ENCODE assay signal across 24 mouse cellular contexts in the genomic region with DNA sequence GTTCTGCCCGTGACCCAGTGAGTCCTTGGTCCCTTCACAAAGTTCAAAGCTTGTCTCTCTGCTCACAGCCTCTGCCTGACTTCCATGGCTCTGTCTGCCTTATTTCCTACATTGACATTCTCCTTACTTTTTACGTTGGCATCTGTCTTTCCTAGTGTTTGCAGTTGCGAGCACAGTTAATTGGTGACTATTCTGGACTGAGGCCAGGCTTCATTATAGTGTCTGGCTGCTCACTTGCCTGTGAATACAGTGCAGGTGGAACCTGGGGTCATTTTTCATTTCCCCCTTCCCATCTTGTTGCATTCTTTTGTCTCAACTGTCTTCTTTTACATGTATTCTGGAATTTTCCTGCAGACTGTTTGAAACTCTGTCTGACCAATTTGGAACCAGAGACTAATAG.
A peak's percentile ranks its signal among the peaks of the same experiment; 100 is the strongest.
DNase-seq lines count a peak whose midpoint lies in the region; ATAC-seq and TF ChIP-seq lines count a peak whose summit lies in the region.
"Had no signal": no experiment of that assay in that cellular context is flagged by ENCODE, and none has a peak within 500 bp of the region (broad histone marks: within the 10 kb centered on the region; RNA-seq: fewer than 3 reads in every experiment).

No protein-coding gene starts in this region.

- no peak overlapping the region for H3K9ac ChIP-seq in forebrain, embryonic 14.5 days (ENCODE audit: low read length)
- H3K9ac ChIP-seq in kidney, embryonic 16.5 days (replicated peaks; ENCODE audit: low read length): no peak overlapping the region
- no peak overlapping the region for H3K9ac ChIP-seq in liver, adult 2 months (ENCODE audit: low read depth, low read length)
- no peak overlapping the region for H3K9ac ChIP-seq in liver, postnatal 0 days (replicated peaks)
- H3K9ac ChIP-seq in lung, postnatal 0 days (replicated peaks; ENCODE audit: low read depth): no peak overlapping the region
- H3K9ac ChIP-seq: embryonic facial prominence, embryonic 15.5 days; forebrain, embryonic 12.5 days; heart, embryonic 12.5 days; heart, embryonic 15.5 days; hindbrain, embryonic 13.5 days had no signal

- H3K27ac ChIP-seq in forebrain, embryonic 14.5 days (ENCODE audit: low read depth, low read length): no peak overlapping the region
- no peak overlapping the region for H3K27ac ChIP-seq in forebrain, embryonic 10.5 days
- no peak overlapping the region for H3K27ac ChIP-seq in kidney, embryonic 16.5 days (ENCODE audit: low read length)
- peak overlapping the region; percentile 51 for H3K27ac ChIP-seq in liver, adult 2 months (replicated peaks; ENCODE audit: insufficient read depth, low read depth, low read length)
- no peak overlapping the region for H3K27ac ChIP-seq in liver, postnatal 0 days (ENCODE audit: low read depth)
- H3K27ac ChIP-seq in lung, postnatal 0 days (ENCODE audit: low read length): no peak overlapping the region
- H3K27ac ChIP-seq: embryonic facial prominence, embryonic 15.5 days; forebrain, embryonic 12.5 days; heart, embryonic 15.5 days; hindbrain, embryonic 10.5 days; hindbrain, embryonic 13.5 days had no signal

- H3K9me3 ChIP-seq in forebrain, embryonic 14.5 days (replicated peaks; ENCODE audit: control insufficient read depth, low read length): no peaks in the 10 kb centered on the region
- H3K9me3 ChIP-seq in forebrain, embryonic 10.5 days: no peaks in the 10 kb centered on the region
- no peaks in the 10 kb centered on the region for H3K9me3 ChIP-seq in kidney, embryonic 16.5 days (ENCODE audit: low read length)
- H3K9me3 ChIP-seq in liver, postnatal 0 days (ENCODE audit: low read length): no peaks in the 10 kb centered on the region
- no peaks in the 10 kb centered on the region for H3K9me3 ChIP-seq in lung, postnatal 0 days (ENCODE audit: low read length)
- H3K9me3 ChIP-seq: embryonic facial prominence, embryonic 15.5 days; forebrain, embryonic 12.5 days; heart, embryonic 12.5 days; heart, embryonic 15.5 days; hindbrain, embryonic 10.5 days; hindbrain, embryonic 13.5 days had no signal

- H3K4me1 ChIP-seq in forebrain, embryonic 14.5 days (ENCODE audit: control insufficient read depth, insufficient read depth, low read length): no peaks in the 10 kb centered on the region
- H3K4me1 ChIP-seq in forebrain, embryonic 10.5 days: no peaks in the 10 kb centered on the region
- no peaks in the 10 kb centered on the region; the same call in 1 of the 2 replicates for H3K4me1 ChIP-seq in kidney, embryonic 16.5 days (ENCODE audit: insufficient read depth, low read length)
- H3K4me1 ChIP-seq in liver, adult 2 months (ENCODE audit: control insufficient read depth, insufficient read depth, low read length): no peaks in the 10 kb centered on the region
- H3K4me1 ChIP-seq in liver, postnatal 0 days (ENCODE audit: insufficient read depth): no peaks in the 10 kb centered on the region
- H3K4me1 ChIP-seq in lung, postnatal 0 days (ENCODE audit: insufficient read depth, low read depth, low read length): no peaks in the 10 kb centered on the region
- H3K4me1 ChIP-seq: embryonic facial prominence, embryonic 15.5 days; forebrain, embryonic 12.5 days; heart, embryonic 12.5 days; heart, embryonic 15.5 days; hindbrain, embryonic 10.5 days; hindbrain, embryonic 13.5 days had no signal

- ATAC-seq in forebrain, embryonic 14.5 days: no peak
- 0 out of 2 replicates have a peak, but pooled peaks have one; percentile 42 for ATAC-seq in kidney, embryonic 16.5 days (ENCODE audit: low FRiP score, low TSS enrichment)
- no peak for ATAC-seq in liver, postnatal 0 days
- ATAC-seq in lung, postnatal 0 days: no peak
- ATAC-seq: forebrain, embryonic 16.5 days; hindbrain, embryonic 16.5 days had no signal

- WGBS in forebrain, embryonic 14.5 days: 43% methylated on average over 3 of the region's 3 CpGs
- 88% methylated on average over 3 of the region's 3 CpGs for WGBS in forebrain, embryonic 10.5 days
- WGBS in kidney, embryonic 16.5 days: 64% methylated on average over 3 of the region's 3 CpGs
- WGBS in liver, adult 2 months: 74% methylated on average over 3 of the region's 3 CpGs
- WGBS in liver, postnatal 0 days (ENCODE audit: insufficient replicate concordance): 77% methylated on average over 3 of the region's 3 CpGs
- 69% methylated on average over 3 of the region's 3 CpGs for WGBS in lung, postnatal 0 days

- H3K4me3 ChIP-seq in forebrain, embryonic 14.5 days (ENCODE audit: low read depth, low read length): no peak overlapping the region
- H3K4me3 ChIP-seq in forebrain, embryonic 10.5 days: no peak overlapping the region
- no peak overlapping the region for H3K4me3 ChIP-seq in kidney, embryonic 16.5 days (ENCODE audit: low read length)
- no peak overlapping the region for H3K4me3 ChIP-seq in liver, adult 2 months (ENCODE audit: insufficient read depth, low read depth, low read length)
- H3K4me3 ChIP-seq in liver, postnatal 0 days (ENCODE audit: low read depth, low read length): no peak overlapping the region
- H3K4me3 ChIP-seq in lung, postnatal 0 days (ENCODE audit: low read depth, low read length): no peak overlapping the region
- H3K4me3 ChIP-seq: embryonic facial prominence, embryonic 15.5 days; forebrain, embryonic 12.5 days; heart, embryonic 12.5 days; heart, embryonic 15.5 days; hindbrain, embryonic 10.5 days; hindbrain, embryonic 13.5 days had no signal

- no peak for TF ChIP-seq EP300 in liver, postnatal 0 days (IDR thresholded peaks at IDR 0.05; ENCODE audit: low read depth)
- no peak for TF ChIP-seq EP300 in lung, postnatal 0 days (IDR thresholded peaks at IDR 0.05)

- no peaks in the 10 kb centered on the region for H3K36me3 ChIP-seq in forebrain, embryonic 14.5 days (ENCODE audit: control insufficient read depth, insufficient read depth, low read length)
- peaks cover 7% of the 10 kb centered on the region for H3K36me3 ChIP-seq in forebrain, embryonic 10.5 days (replicated peaks)
- peaks cover 22% of the 10 kb centered on the region for H3K36me3 ChIP-seq in kidney, embryonic 16.5 days (ENCODE audit: insufficient read depth, low read length)
- H3K36me3 ChIP-seq in liver, adult 2 months (ENCODE audit: control insufficient read depth, insufficient read depth, low read length): no peaks in the 10 kb centered on the region
- no peaks in the 10 kb centered on the region for H3K36me3 ChIP-seq in liver, postnatal 0 days (replicated peaks; ENCODE audit: insufficient read depth, low read length)
- 0 out of 2 replicates have a peak, but pooled peaks cover 4% of the 10 kb centered on the region for H3K36me3 ChIP-seq in lung, postnatal 0 days (ENCODE audit: insufficient read depth, low read length)
- H3K36me3 ChIP-seq: forebrain, embryonic 12.5 days; G1E had no signal

- peak; percentile 12 for DNase-seq in forebrain, embryonic 14.5 days (ENCODE audit: low spot score)
- no peak for DNase-seq in forebrain, embryonic 10.5 days (ENCODE audit: extremely low spot score, low spot score)
- no peak for DNase-seq in kidney, adult 11 months
- no peak for DNase-seq in liver, adult 2 months (ENCODE audit: extremely low read depth, low read depth, low spot score)
- no peak for DNase-seq in liver, postnatal 0 days
- peak; percentile 40 for DNase-seq in brain, embryonic 14.5 days (ENCODE audit: low read depth)
- DNase-seq in lung, postnatal 0 days (ENCODE audit: low spot score): no peak
- DNase-seq: adrenal gland, adult 2 months; B cell, adult 2 months; cerebellum, adult 11-12 months; cerebellum, adult 8-10 months; cerebellum, postnatal 36 days; embryo, embryonic 11 days had no signal

- no peaks in the 10 kb centered on the region for H3K79me2 ChIP-seq in liver, adult 2 months (ENCODE audit: control insufficient read depth, insufficient read depth, low read length)

- H3K4me2 ChIP-seq in forebrain, embryonic 14.5 days (ENCODE audit: low read length): no peak overlapping the region
- no peak overlapping the region for H3K4me2 ChIP-seq in kidney, embryonic 16.5 days (replicated peaks; ENCODE audit: low read depth, low read length)
- H3K4me2 ChIP-seq in liver, postnatal 0 days (ENCODE audit: low read depth, low read length): no peak overlapping the region
- H3K4me2 ChIP-seq in lung, postnatal 0 days (replicated peaks; ENCODE audit: low read depth, low read length): no peak overlapping the region
- H3K4me2 ChIP-seq: embryonic facial prominence, embryonic 15.5 days; forebrain, embryonic 12.5 days; heart, embryonic 12.5 days; heart, embryonic 15.5 days; hindbrain, embryonic 13.5 days had no signal

- no peaks in the 10 kb centered on the region for H3K27me3 ChIP-seq in forebrain, embryonic 14.5 days (replicated peaks; ENCODE audit: control insufficient read depth, insufficient read depth, low read length)
- no peaks in the 10 kb centered on the region for H3K27me3 ChIP-seq in forebrain, embryonic 10.5 days (ENCODE audit: poor library complexity, severe bottlenecking)
- no peaks in the 10 kb centered on the region for H3K27me3 ChIP-seq in kidney, embryonic 16.5 days (ENCODE audit: insufficient read depth, low read length)
- H3K27me3 ChIP-seq in liver, adult 2 months (ENCODE audit: control insufficient read depth, insufficient read depth, low read length): no peaks in the 10 kb centered on the region
- H3K27me3 ChIP-seq in liver, postnatal 0 days (ENCODE audit: insufficient read depth, low read length): no peaks in the 10 kb centered on the region
- H3K27me3 ChIP-seq in lung, postnatal 0 days (replicated peaks; ENCODE audit: insufficient read depth, low read length): no peaks in the 10 kb centered on the region
- H3K27me3 ChIP-seq: CH12.LX; embryonic facial prominence, embryonic 15.5 days; forebrain, embryonic 12.5 days; heart, embryonic 12.5 days; heart, embryonic 15.5 days; hindbrain, embryonic 13.5 days had no signal

- no peak for TF ChIP-seq POLR2A in liver, adult 2 months (IDR thresholded peaks at IDR 0.05; ENCODE audit: extremely low read depth, insufficient read depth, low read length)
- no peak for TF ChIP-seq POLR2A in brain, embryonic 14.5 days (IDR thresholded peaks at IDR 0.05; ENCODE audit: borderline replicate concordance, extremely low read depth, insufficient read depth, insufficient read length, poor library complexity, severe bottlenecking)

- TF ChIP-seq CTCF in liver, adult 2 months (IDR thresholded peaks at IDR 0.05; ENCODE audit: low read depth, low read length): no peak
- TF ChIP-seq CTCF in liver, postnatal 0 days (IDR thresholded peaks at IDR 0.05; ENCODE audit: low read depth): no peak
- TF ChIP-seq CTCF in brain, embryonic 14.5 days (IDR thresholded peaks at IDR 0.05; ENCODE audit: borderline replicate concordance, extremely low read depth, insufficient read depth, insufficient read length): no peak
- TF ChIP-seq CTCF in lung, postnatal 0 days (IDR thresholded peaks at IDR 0.05): no peak

Comparison
In these comparisons a context has a peak if more than half of its experiments do, and no peak if none do; other contexts are left out.
1. DNase-seq: peak in forebrain, embryonic 14.5 days (single experiment) and brain, embryonic 14.5 days (single experiment); none in forebrain, embryonic 10.5 days (single experiment), kidney, adult 11 months (single experiment), liver, adult 2 months (single experiment), liver, postnatal 0 days (single experiment) and lung, postnatal 0 days (single experiment).